Mouse (Mus musculus) CH12F3 (cell line): Measurements from ENCODE around the gene Spam1.

Experiments
- in situ Hi-C: fragments of 300-500 bp; cut with MboI; formaldehyde crosslinking; loops from 2 replicates; pipeline ENCODE4 v1.14.3; 2020; ENCODE audit warnings: low sequenced_read_pairs

The Spam1 gene

GRCm38 (mm10) chr6:24790888-24791287, at the start of gene Spam1:
Gene Spam1 (plus strand): TSS chr6:24791188.
- in situ Hi-C loops = no loop called here

DNA sequence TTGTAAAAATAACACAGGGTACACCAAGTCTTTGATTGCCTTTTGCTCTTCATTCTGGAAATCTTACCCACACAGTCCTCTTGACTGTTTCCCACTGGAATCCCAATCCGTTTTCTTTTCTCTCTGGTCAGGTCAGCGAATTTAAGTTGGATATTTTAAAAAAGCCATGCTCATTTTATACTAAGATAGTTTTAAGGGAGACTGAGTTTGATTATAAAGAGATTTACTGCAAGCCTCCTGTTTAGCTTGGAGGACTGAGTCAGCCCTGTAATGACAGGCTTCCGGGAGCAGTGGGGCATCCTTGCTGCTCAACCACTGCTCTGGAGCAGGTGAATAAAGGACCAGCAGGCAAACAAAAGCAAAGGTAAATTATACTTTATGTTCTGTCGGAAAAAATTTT, 43.0 kb upstream of the Spam1 start, which contains the start of gene Hyal4:
Gene Hyal4 (plus strand): TSS at position 301 of the 400 bp plus-strand sequence.
- in situ Hi-C loops = no loop called here

- in situ Hi-C loops = no loop called here
Measured at GRCm38 (mm10) chr6:24759281-24759680, 31.7 kb upstream of the Spam1 start.

- in situ Hi-C loops = no loop called here
Measured at GRCm38 (mm10) chr6:24766261-24766660, 24.7 kb upstream of the Spam1 start.

DNA sequence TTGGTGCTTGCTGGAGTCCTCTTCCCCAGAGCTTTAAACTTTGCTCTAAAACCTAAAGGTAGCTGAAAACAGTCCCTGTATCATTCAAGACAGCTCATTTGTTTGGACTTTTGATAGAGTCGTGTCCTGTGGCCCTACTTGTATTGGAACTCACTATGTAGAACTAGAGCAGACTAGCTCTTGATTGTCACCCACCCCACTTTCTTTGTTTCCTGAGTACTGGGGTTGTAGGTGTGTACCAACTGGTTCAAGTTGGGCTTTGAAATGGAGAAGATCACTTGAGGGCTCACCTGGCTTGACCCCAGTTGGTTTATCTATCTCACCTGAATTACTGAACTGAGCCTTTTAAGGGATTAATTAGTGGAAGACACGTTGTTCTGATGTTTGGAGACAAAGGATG, 11.8 kb upstream of the Spam1 start:
- in situ Hi-C loops = no loop called here

GRCm38 (mm10) chr6:24822070-24822469, 31.1 kb downstream of the Spam1 start:
- in situ Hi-C loops = no loop called here
